Mouse (Mus musculus) embryonic facial prominence, embryonic 10.5 days (tissue): ENCODE measurements around the gene Ppm1h. TPM values are rescaled to one million over a fixed set of nuclear protein-coding genes. Genes with fewer than 3 reads are reported as not detected.
A peak's percentile ranks its signal among the peaks of the same experiment; 100 is the strongest.

Source experiments
- DNase-seq: peaks from one replicate; pipeline ENCODE4 v3.0.0-alpha.2; 2017; ENCODE audit warnings: low spot score
- H3K27ac ChIP-seq: fragments of 300-500 bp; sonication (generic); replicated peaks from 2 replicates; pipeline ENCODE4 v1.5.1; 2016; ENCODE audit warnings: mild to moderate bottlenecking
- H3K27me3 ChIP-seq: fragments of 300-500 bp; sonication (generic); replicated peaks from 2 replicates; pipeline ENCODE4 v1.6.1; 2016; ENCODE audit warnings: low read depth, mild to moderate bottlenecking; ENCODE audit not compliant: poor library complexity, severe bottlenecking
- H3K36me3 ChIP-seq: fragments of 300-500 bp; sonication (generic); replicated peaks from 2 replicates; pipeline ENCODE4 v1.6.1; 2016; ENCODE audit warnings: mild to moderate bottlenecking, moderate library complexity
- H3K4me1 ChIP-seq: fragments of 300-500 bp; sonication (generic); 2 replicates; pipeline ENCODE4 v1.6.1; 2016
- H3K4me3 ChIP-seq: fragments of 300-500 bp; sonication (generic); 2 replicates; pipeline ENCODE4 v1.5.1; 2016; ENCODE audit warnings: mild to moderate bottlenecking, moderate library complexity
- H3K9me3 ChIP-seq: fragments of 300-500 bp; sonication (generic); 2 replicates; pipeline ENCODE4 v1.6.1; 2016; ENCODE audit warnings: mild to moderate bottlenecking
- WGBS: fragments of 180-500 bp; shearing (Covaris S2); methylation state at CpG from one replicate; pipeline ENCODE4 v1.1.7; 2016; 5-methylcytosine and 5-hydroxymethylcytosine counted together
- polyA plus RNA-seq: library from polyadenylated mRNA; unstranded; fragments of >200 nt; fragmentation: Nextera tagmentation; extraction: Ambion mirVana; gene quantifications from 2 replicates; pipeline ENCODE4 v1.2.1, GENCODE M21; 2016

Gene Ppm1h
- polyA plus RNA-seq, 1 experiment from 2014 or later: 3.9 TPM

DNA sequence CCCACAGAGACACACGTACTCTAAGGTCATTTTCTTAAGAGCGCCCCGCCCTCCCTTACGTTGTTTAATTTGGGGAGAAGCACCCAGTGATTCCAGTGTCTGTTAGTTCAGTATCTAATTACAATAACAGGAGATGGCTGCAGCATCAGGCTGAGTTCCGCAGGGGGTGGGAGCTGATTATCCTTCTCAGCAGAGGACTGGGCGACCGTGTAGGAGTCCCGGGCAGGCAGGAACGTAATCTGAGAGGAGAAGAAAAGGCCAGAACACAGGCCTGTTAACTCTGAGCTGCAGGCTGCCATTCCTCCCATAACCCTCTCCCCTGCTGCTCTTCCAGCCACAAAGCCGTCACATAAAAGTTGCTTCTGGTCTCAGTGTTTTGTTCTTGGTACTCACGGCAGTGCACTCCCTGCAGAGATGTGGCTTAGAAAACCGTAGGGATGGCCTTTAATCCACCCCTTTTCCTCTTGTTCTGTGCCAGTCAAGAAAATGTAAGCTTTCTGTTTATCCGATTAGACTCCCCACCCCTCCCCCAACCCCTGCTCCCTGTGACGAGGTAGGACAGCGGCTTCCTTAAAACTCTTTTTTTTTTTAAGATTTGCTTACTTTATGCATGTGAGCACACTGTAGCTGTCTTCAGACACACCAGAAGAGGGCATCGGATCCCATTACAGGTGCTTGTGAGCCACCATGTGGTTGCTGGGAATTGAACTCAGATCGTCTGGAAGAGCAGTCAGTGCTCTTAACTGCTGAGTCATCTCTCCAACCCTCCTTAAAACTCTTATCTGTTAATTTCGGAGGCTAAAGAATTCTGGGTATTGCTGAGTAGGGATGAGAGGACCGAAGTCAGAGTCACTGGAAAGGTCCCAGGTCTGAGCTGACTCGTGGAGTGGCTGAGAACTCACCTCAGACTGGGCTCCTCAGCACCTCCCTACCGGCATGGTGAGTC lies 113.7 kb downstream of the Ppm1h start:
- H3K27ac ChIP-seq: peak overlapping the region; percentile 84

DNA sequence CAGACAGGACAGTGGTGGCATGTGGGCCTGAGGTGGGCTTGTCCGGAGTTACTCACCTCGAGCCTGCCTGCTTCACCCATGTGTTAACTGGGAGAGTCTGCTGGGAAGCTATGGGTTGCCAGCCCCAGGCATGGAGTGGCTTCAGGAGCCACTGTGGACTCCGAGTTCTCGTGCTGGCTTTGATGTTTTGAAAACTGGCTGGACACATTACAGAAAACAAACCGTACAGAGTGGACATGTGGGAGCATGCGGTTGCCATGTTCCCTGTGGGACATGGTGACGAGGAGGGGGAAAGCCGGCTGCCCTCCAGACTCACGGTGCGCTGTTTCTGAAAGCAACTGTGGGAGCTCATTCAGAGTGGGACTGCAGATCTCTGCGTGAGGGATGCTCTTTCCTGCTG lies 114.6 kb downstream of the Ppm1h start:
- no peaks in the 10 kb centered on the region; the same call in none of the 2 replicates for H3K27me3 ChIP-seq
- DNase-seq: peak; percentile 30
- WGBS: 33% methylated on average over 11 of the region's 11 CpGs

More for the DNA sequence above, 113.7 kb downstream of the Ppm1h start:
- H3K4me3 ChIP-seq: peak overlapping the region; percentile 49
- WGBS: 2% methylated on average over 21 of the region's 21 CpGs
- H3K4me1 ChIP-seq: peaks cover 38% of the 10 kb centered on the region
- no peaks in the 10 kb centered on the region for H3K36me3 ChIP-seq
- H3K9me3 ChIP-seq: no peaks in the 10 kb centered on the region
- peak; percentile 67 for DNase-seq
- H3K27me3 ChIP-seq: no peaks in the 10 kb centered on the region; the same call in none of the 2 replicates

DNA sequence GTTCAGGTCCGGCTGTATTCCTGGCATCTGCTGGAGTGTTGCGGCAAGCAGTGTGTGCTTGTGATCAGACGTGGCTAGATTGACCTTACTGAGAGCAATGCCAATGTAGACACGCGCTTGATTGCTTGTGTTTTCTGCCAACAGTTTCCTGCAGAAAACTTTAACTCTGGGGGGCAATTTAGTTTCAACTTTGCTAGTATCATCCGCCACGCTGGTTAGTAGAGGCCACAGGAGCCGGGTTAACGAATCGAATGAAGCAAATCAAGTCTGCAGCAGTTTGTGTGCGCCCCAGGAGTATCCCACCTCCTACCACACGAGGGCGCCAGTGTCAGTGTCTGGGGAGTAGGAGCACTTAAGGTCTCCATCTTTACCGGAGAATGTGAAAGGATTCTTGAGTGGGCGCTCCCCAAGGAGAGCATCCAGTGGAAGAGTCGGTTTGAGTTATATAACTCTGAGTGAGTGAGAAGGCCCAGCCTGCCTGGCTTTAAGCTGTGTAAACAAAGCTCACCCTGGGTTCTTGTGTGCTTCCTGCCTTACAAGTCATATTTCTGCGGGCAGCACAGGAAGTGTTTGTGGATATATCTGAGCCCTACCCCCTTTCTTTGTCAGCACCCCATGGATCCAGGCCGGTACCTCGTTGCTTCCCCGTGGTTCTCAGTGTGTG lies 115.8 kb downstream of the Ppm1h start:
- H3K4me1 ChIP-seq: peaks cover 37% of the 10 kb centered on the region
- peak overlapping the region; percentile 72 for H3K27ac ChIP-seq
- H3K27me3 ChIP-seq: no peaks in the 10 kb centered on the region; the same call in none of the 2 replicates
- peak overlapping the region; percentile 28; the same call in 1 of the 2 replicates for H3K4me3 ChIP-seq
- peak; percentile 90 for DNase-seq
- H3K9me3 ChIP-seq: no peaks in the 10 kb centered on the region
- H3K36me3 ChIP-seq: no peaks in the 10 kb centered on the region
- 35% methylated on average over 20 of the region's 20 CpGs for WGBS

More for the DNA sequence above, 114.6 kb downstream of the Ppm1h start:
- no peaks in the 10 kb centered on the region for H3K9me3 ChIP-seq
- H3K4me1 ChIP-seq: peaks cover 38% of the 10 kb centered on the region
- no peak overlapping the region for H3K4me3 ChIP-seq
- H3K36me3 ChIP-seq: no peaks in the 10 kb centered on the region
- H3K27ac ChIP-seq: no peak overlapping the region; the same call in 1 of the 2 replicates

DNA sequence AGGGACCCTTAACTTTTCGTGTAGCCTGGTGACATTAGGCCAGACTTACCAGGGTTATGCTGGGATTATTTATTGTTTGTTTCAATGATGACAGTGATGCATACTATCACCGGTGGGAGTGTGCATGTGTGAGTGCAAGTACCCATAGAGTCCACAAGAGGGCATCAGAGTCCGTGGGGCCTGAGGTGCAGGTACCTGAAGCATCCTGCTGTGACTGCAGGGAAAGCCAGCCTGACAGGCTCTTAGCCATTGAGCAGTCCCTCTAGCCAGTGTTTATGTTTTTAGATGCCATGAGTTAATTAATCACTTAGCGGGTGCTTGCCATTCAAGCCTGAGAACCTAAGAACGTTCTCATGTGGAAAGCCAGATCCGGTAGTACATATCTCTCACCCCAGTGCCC lies 119.4 kb downstream of the Ppm1h start:
- H3K4me1 ChIP-seq: peaks cover 26% of the 10 kb centered on the region
- no peaks in the 10 kb centered on the region for H3K36me3 ChIP-seq
- 0 out of 2 replicates have a peak, but pooled peaks cover 14% of the 10 kb centered on the region for H3K27me3 ChIP-seq
- no peaks in the 10 kb centered on the region for H3K9me3 ChIP-seq
- no peak overlapping the region for H3K4me3 ChIP-seq
- WGBS: 87% methylated on average over 6 of the region's 6 CpGs
- H3K27ac ChIP-seq: no peak overlapping the region
- peak; percentile 21 for DNase-seq

DNA sequence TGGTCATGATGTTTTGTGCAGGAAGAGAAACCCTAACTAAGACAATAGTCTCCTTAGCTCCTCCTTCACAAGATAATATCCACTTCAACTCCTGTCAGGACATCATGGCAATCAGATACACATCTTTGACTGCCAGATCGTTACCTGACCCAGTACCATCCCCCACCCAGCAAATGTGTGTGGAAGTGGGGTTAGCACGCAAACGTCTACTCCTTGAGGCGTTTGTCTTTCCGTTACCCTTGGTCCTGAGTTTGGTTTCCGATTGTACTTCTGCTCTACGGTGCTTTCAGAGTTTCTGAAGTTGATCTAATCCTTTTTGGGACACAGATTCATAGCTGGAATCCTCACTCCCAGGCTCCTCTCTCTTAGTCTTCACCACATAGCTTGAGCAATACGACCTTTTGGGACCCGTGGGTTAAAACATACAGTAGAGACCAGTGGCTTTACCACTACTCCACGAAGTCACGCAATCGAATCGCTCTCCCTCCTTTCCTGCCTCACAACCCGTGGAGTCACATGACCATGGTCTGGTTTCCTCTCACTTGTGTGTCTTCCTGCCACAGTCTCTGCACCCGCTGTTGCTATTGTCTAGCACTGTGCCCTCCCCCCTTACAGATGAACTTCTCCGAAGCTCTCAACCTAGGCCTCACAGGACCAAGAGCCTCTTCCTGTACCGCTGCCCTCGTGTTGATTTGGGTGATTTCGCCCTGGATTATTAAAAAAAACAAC lies 121.6 kb downstream of the Ppm1h start:
- Histone ChIP-seq H3K4me1 (peaks cover 17% of the 10 kb centered on the region), H3K9me3 (peaks cover 7% of the 10 kb centered on the region; the same call in 1 of the 2 replicates), H3K36me3 (peaks cover 8% of the 10 kb centered on the region), H3K27ac (no peak overlapping the region), H3K4me3 (no peak overlapping the region), H3K27me3 (0 out of 2 replicates have a peak, but pooled peaks cover 14% of the 10 kb centered on the region)
- DNase-seq: no peak
- 91% methylated on average over 19 of the region's 19 CpGs for WGBS

DNA sequence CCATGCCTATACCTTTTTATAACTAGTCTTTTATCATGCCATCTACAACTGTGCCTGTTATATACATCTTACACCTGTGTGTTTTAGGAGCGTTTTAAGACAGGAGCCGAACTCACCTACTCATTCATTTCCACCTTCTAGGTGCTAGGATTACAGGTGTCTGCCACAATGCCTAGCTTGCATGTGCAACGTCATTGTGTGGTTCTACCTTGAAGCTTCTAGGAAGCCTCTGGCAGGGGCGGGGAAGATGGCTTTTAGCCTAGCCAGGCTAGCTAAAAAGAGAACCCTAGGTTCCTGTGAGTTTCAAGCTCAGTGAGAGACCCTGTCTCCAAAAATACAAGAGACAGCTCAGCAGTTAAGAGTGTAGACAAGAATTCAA lies 122.2 kb downstream of the Ppm1h start:
- Histone ChIP-seq H3K4me1 (peaks cover 17% of the 10 kb centered on the region), H3K9me3 (peaks cover 7% of the 10 kb centered on the region; the same call in 1 of the 2 replicates), H3K27ac (no peak overlapping the region), H3K4me3 (no peak overlapping the region), H3K27me3 (0 out of 2 replicates have a peak, but pooled peaks cover 14% of the 10 kb centered on the region), H3K36me3 (peaks cover 9% of the 10 kb centered on the region)
- no peak for DNase-seq
- WGBS: 87% methylated on average over 4 of the region's 4 CpGs

DNA sequence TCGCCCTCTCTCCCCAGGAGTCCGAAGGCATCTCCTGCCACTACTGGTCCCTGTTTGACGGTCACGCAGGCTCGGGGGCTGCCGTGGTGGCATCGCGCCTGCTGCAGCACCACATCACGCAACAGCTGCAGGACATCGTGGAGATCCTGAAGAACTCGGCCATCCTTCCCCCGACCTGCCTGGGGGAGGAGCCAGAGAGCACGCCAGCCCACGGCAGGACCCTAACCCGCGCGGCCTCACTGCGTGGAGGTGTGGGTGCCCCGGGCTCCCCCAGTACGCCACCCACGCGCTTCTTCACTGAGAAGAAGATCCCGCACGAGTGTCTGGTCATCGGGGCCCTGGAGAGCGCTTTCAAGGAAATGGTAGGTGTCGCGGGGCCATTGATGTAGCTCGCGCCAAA lies 123.7 kb downstream of the Ppm1h start:
- 34% methylated on average over 30 of the region's 30 CpGs for WGBS

DNA sequence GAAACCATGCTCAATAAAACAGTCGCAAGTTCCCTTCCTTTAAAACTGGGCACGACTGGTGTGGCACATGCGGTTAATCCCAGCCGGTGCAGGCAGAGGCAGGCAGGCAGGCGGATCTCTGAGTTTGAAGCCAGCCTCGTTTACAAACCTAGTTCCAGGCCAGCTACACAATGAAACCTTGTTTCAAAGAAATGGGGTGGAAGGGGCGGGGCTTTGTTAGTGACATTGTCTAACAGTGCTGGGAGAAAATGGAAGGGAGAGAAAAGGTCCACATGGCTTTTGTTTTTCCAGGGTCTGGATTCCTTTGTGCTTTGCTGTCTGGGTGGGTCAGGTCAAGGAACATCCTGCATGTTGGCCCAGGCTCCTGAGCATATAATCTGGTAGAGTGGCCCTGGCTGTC lies 124.3 kb downstream of the Ppm1h start:
- H3K27ac ChIP-seq: no peak overlapping the region
- peaks cover 7% of the 10 kb centered on the region; the same call in 1 of the 2 replicates for H3K9me3 ChIP-seq
- H3K4me3 ChIP-seq: peak overlapping the region; percentile 50; the same call in 1 of the 2 replicates
- peak; percentile 13 for DNase-seq
- WGBS: 52% methylated on average over 7 of the region's 7 CpGs
- peaks cover 28% of the 10 kb centered on the region for H3K4me1 ChIP-seq
- H3K27me3 ChIP-seq: 0 out of 2 replicates have a peak, but pooled peaks cover 14% of the 10 kb centered on the region
- peaks cover 9% of the 10 kb centered on the region for H3K36me3 ChIP-seq

More for the DNA sequence above, 123.7 kb downstream of the Ppm1h start:
- H3K36me3 ChIP-seq: peaks cover 9% of the 10 kb centered on the region
- H3K9me3 ChIP-seq: peaks cover 7% of the 10 kb centered on the region; the same call in 1 of the 2 replicates
- DNase-seq: peak; percentile 35
- H3K4me1 ChIP-seq: peaks cover 22% of the 10 kb centered on the region
- H3K27me3 ChIP-seq: 0 out of 2 replicates have a peak, but pooled peaks cover 14% of the 10 kb centered on the region
- peak overlapping the region; percentile 50 for H3K4me3 ChIP-seq
- H3K27ac ChIP-seq: peak overlapping the region; percentile 59

DNA sequence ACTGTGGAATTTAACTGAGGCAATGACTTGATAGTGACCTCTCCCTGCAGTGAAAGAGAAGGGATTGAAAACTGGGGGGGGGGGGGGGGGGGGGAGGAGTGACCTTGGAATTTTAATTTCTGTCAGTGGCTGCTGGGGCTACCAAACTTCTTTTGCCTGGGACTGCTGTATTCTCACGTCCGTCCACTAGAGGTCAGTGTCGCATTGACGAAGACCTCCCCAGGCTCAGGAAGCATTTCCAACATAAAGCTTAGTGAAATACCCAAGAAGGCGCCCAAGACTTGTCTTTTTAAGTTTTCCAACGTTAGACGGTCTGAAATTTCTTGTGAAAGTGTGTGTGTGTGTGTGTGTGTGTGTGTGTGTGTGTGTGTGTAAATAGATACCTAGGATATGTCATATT lies 125.3 kb downstream of the Ppm1h start:
- Histone ChIP-seq H3K27ac (no peak overlapping the region), H3K27me3 (0 out of 2 replicates have a peak, but pooled peaks cover 14% of the 10 kb centered on the region), H3K36me3 (peaks cover 9% of the 10 kb centered on the region), H3K9me3 (peaks cover 7% of the 10 kb centered on the region; the same call in 1 of the 2 replicates), H3K4me1 (peaks cover 28% of the 10 kb centered on the region), H3K4me3 (no peak overlapping the region)
- DNase-seq: peak; percentile 80
- WGBS: 13% methylated on average over 7 of the region's 7 CpGs

DNA sequence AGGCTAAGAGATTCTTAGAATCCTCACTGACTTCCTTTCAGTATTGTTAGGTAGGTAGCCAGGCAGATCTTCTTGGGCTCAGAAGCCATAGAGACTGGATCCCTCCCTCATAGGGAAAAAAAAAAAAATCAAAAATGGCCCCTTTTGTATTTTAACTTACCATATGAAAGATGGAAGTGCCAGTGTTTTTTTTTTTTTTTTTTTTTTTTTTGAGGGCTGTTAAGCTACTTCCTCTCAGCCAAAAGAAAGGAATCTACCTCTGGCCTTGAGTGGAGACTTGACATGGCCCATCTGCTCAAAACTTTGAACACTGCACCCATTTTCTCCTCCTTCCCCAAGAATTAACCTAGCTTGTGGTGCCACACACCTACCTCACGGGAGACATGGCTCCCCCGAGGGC lies 127.3 kb downstream of the Ppm1h start:
- Histone ChIP-seq H3K4me3 (no peak overlapping the region), H3K27me3 (0 out of 2 replicates have a peak, but pooled peaks cover 14% of the 10 kb centered on the region), H3K36me3 (peaks cover 9% of the 10 kb centered on the region), H3K9me3 (peaks cover 7% of the 10 kb centered on the region; the same call in 1 of the 2 replicates), H3K27ac (peak overlapping the region; percentile 65), H3K4me1 (peaks cover 28% of the 10 kb centered on the region)
- no peak for DNase-seq
- 45% methylated on average over 2 of the region's 2 CpGs for WGBS

DNA sequence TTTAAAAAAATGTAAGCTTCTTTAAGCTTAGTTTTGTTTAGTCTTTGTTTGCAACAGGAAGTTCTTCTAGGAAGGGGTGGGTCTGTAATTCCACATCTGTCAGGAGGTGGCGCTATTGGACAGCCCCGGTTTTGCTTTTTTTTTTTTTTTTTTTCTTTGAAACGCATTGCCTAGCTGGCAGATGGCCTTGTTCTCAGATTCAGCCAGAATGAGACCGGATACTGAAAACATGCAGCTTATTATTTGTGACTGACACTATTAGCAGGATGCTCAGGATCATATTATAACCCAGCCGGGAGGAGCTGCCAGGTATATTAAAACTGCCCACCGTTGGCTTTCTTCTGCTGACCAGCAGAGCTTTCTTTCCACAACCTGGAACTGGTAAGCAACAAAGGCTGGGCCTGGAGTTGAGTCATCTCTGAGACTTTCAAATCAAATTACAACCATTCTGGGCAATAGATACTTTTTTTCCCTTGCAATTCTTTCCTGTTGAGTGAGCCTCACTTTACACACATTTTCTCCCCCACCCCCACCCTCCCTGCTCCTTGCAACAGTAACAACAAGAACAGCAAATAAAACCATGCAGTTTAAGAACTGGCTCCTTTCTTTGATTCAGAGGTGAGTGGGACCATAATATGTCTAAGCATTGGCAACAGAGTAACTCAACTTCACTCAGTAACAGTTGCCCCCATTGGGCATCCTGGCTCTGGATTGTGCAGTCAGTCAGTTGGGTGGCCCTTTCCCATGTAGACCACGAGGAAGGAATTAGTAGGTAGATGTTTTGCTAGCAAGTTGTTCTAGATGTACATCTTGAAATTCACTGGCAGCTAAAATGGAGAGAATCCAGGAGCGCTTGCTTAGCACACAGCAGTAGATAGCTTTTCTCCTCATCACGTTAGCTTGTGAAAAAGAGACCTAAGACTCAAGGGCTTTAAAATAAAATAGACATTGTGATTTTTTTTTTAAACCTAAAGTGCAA lies 128.9 kb downstream of the Ppm1h start:
- H3K36me3 ChIP-seq: peaks cover 9% of the 10 kb centered on the region
- no peak overlapping the region for H3K4me3 ChIP-seq
- H3K4me1 ChIP-seq: peaks cover 20% of the 10 kb centered on the region
- 40% methylated on average over 9 of the region's 9 CpGs for WGBS
- peak; percentile 79 for DNase-seq
- H3K9me3 ChIP-seq: peaks cover 7% of the 10 kb centered on the region; the same call in 1 of the 2 replicates
- H3K27me3 ChIP-seq: 0 out of 2 replicates have a peak, but pooled peaks cover 6% of the 10 kb centered on the region
- H3K27ac ChIP-seq: peak overlapping the region; percentile 85
